Comparison of ENCODE assay signal across 18 mouse cellular contexts in genomic region chr12:110515676-110516075, GRCm38 (mm10).
A peak's percentile ranks its signal among the peaks of the same experiment; 100 is the strongest.
DNase-seq lines count a peak whose midpoint lies in the region; ATAC-seq and TF ChIP-seq lines count a peak whose summit lies in the region.
"Had no signal": no experiment of that assay in that cellular context is flagged by ENCODE, and none has a peak within 500 bp of the region (broad histone marks: within the 10 kb centered on the region; RNA-seq: fewer than 3 reads in every experiment).

No protein-coding gene starts in this region.

- DNase-seq in heart, adult 2 months = peak in 1 of 2 experiments; percentile 51
- DNase-seq in heart, postnatal 36 days = no peak
- DNase-seq in brain, adult 2 months (ENCODE audit: low read depth, low spot score) = peak; percentile 61
- peak; percentile 48 for DNase-seq in lung, postnatal 14 days
- no peak for DNase-seq in kidney, postnatal 36 days
- DNase-seq: adrenal gland, postnatal 25 days; gastrocnemius, postnatal 14 days; heart, postnatal 4 days; kidney, adult 9 months; thymus, postnatal 4 days had no signal

- H3K79me2 ChIP-seq in heart, adult 2 months (replicated peaks; ENCODE audit: control insufficient read depth, insufficient read depth, low read length) = peaks cover 16% of the 10 kb centered on the region

- H3K36me3 ChIP-seq in heart, adult 2 months (ENCODE audit: control insufficient read depth, insufficient read depth, low read length) = no peaks in the 10 kb centered on the region
- peaks cover 89% of the 10 kb centered on the region for H3K36me3 ChIP-seq in megakaryocyte, embryonic 14.5 days (replicated peaks; ENCODE audit: low read length)
- H3K36me3 ChIP-seq: embryonic facial prominence, embryonic 15.5 days had no signal

- peaks cover 26% of the 10 kb centered on the region for H3K4me1 ChIP-seq in heart, adult 2 months (ENCODE audit: control insufficient read depth, insufficient read depth, low read length)
- H3K4me1 ChIP-seq in megakaryocyte, embryonic 14.5 days = peaks cover 72% of the 10 kb centered on the region
- H3K4me1 ChIP-seq: midbrain, embryonic 10.5 days had no signal

- H3K4me3 ChIP-seq in heart, adult 2 months = no peak overlapping the region
- H3K4me3 ChIP-seq in megakaryocyte, embryonic 14.5 days (replicated peaks) = peak overlapping the region; percentile 53
- H3K4me3 ChIP-seq: embryonic facial prominence, embryonic 15.5 days; heart, embryonic 13.5 days; limb, embryonic 15.5 days; midbrain, embryonic 10.5 days had no signal

- H3K27ac ChIP-seq in heart, adult 2 months = no peak overlapping the region
- H3K27ac ChIP-seq: embryonic facial prominence, embryonic 15.5 days; limb, embryonic 15.5 days; midbrain, embryonic 10.5 days had no signal

- no peaks in the 10 kb centered on the region for H3K9me3 ChIP-seq in megakaryocyte, embryonic 14.5 days
- H3K9me3 ChIP-seq: embryonic facial prominence, embryonic 15.5 days; G1E; heart, embryonic 13.5 days; limb, embryonic 15.5 days had no signal

- H3K9ac ChIP-seq in heart, adult 2 months (ENCODE audit: low read depth, low read length) = no peak overlapping the region
- H3K9ac ChIP-seq: embryonic facial prominence, embryonic 15.5 days; heart, embryonic 13.5 days; limb, embryonic 15.5 days had no signal

- no peak for TF ChIP-seq EP300 in heart, adult 2 months (IDR thresholded peaks at IDR 0.05; ENCODE audit: insufficient read depth, low read depth, low read length)

- TF ChIP-seq POLR2A in heart, adult 2 months (IDR thresholded peaks at IDR 0.05; ENCODE audit: insufficient read depth, low read depth, low read length) = no peak

- no peaks in the 10 kb centered on the region for H3K27me3 ChIP-seq in heart, adult 2 months (ENCODE audit: control insufficient read depth, insufficient read depth, low read length)
- no peaks in the 10 kb centered on the region for H3K27me3 ChIP-seq in megakaryocyte, embryonic 14.5 days (replicated peaks)
- H3K27me3 ChIP-seq: embryonic facial prominence, embryonic 15.5 days; heart, embryonic 13.5 days; limb, embryonic 15.5 days had no signal

- no peak for ATAC-seq in megakaryocyte, adult 5-6 weeks (ENCODE audit: poor library complexity, severe bottlenecking)
- ATAC-seq: CD4-positive, CD25-positive, alpha-beta regulatory T cell, adult 4 months had no signal

- peak; percentile 35 for TF ChIP-seq CTCF in heart, adult 2 months (IDR thresholded peaks at IDR 0.05)

- intact Hi-C loops in heart, adult 2 months (cut with DNase I) = no loop called here
- intact Hi-C loops in heart, postnatal 36 days (cut with DNase I) = loop anchor here (1.0 kb wide), 1 partner anchor 20 kb away; no protein-coding TSS in a partner anchor

- 42% methylated on average over 8 of the region's 8 CpGs for WGBS in heart, adult 2 months

Comparison
In these comparisons a context has a peak if more than half of its experiments do, and no peak if none do; other contexts are left out.
1. DNase-seq: peak in brain, adult 2 months (single experiment) and lung, postnatal 14 days (single experiment); none in heart, postnatal 36 days (0 of 2) and kidney, postnatal 36 days (0 of 2).